Mouse (Mus musculus) MN1 (cell line): ENCODE data around the gene Fam57b.
"Not testable (repeated sequence)": the region's sequence is repeated elsewhere in the genome, so short reads cannot be mapped to it uniquely, and the experiment has no call there.

Experiments
- DNase-seq: peaks from one replicate; pipeline ENCODE4 v3.0.0-alpha.2; 2016; ENCODE audit warnings: low spot score

The Fam57b gene

GRCm38 (mm10) chr7:126778147-126778546 lies 19.3 kb upstream of the Fam57b start:
- no peak for DNase-seq

GRCm38 (mm10) chr7:126779101-126779500 lies 18.4 kb upstream of the Fam57b start:
- not testable (repeated sequence) for DNase-seq

GRCm38 (mm10) chr7:126779983-126780970 lies 17.2 kb upstream of the Fam57b start:
- DNase-seq = peak; percentile 87

GRCm38 (mm10) chr7:126780971-126781635 lies 16.4 kb upstream of the Fam57b start, which contains the start of gene Tbx6:
Gene Tbx6 (plus strand): TSS chr7:126781483.
- no peak for DNase-seq

- DNase-seq = no peak
Observed at GRCm38 (mm10) chr7:126781661-126782370, 15.7 kb upstream of the Fam57b start.

- no peak for DNase-seq
Observed at GRCm38 (mm10) chr7:126782693-126783092, 14.8 kb upstream of the Fam57b start.

- DNase-seq = no peak
Observed at GRCm38 (mm10) chr7:126784469-126784868, 13.0 kb upstream of the Fam57b start.

GRCm38 (mm10) chr7:126785056-126785455 lies 12.4 kb upstream of the Fam57b start:
- DNase-seq = no peak

GRCm38 (mm10) chr7:126786142-126786541 lies 11.3 kb upstream of the Fam57b start:
- no peak for DNase-seq

GRCm38 (mm10) chr7:126789141-126789540 lies 8.3 kb upstream of the Fam57b start:
- no peak for DNase-seq

GRCm38 (mm10) chr7:126791851-126792720 lies 5.4 kb upstream of the Fam57b start, which contains the start of gene Ppp4c:
Gene Ppp4c (minus strand): TSS chr7:126792496.
- peak; percentile 99 for DNase-seq

GRCm38 (mm10) chr7:126792721-126793443 lies 4.6 kb upstream of the Fam57b start:
- no peak for DNase-seq

- DNase-seq = no peak
Observed at GRCm38 (mm10) chr7:126793456-126794270, 3.8 kb upstream of the Fam57b start.

GRCm38 (mm10) chr7:126794271-126794605 lies 3.2 kb upstream of the Fam57b start:
- no peak for DNase-seq

GRCm38 (mm10) chr7:126795387-126796317 lies 1.8 kb upstream of the Fam57b start:
- peak; percentile 30 for DNase-seq

GRCm38 (mm10) chr7:126796350-126796932 lies 1.0 kb upstream of the Fam57b start:
- DNase-seq = peak; percentile 84

- DNase-seq = no peak
Observed at GRCm38 (mm10) chr7:126798127-126799049, 920 bp downstream of the Fam57b start.
